Mouse (Mus musculus) limb, embryonic 14.5 days (tissue): ENCODE results near the gene Hal. TPM values are rescaled to one million over a fixed set of nuclear protein-coding genes. Genes with fewer than 3 reads are reported as not detected.

ENCODE experiments used
- ATAC-seq: fragments of 200-750 bp; cut with Nextera tagmentation; 2 replicates; pipeline ENCODE4 v1.8.0; 2017; ENCODE audit warnings: low read depth, moderate number of reproducible peaks, moderate TSS enrichment; ENCODE audit not compliant: low FRiP score
- DNase-seq: peaks from one replicate; pipeline ENCODE4 v3.0.0-alpha.2; 2015; ENCODE audit warnings: low spot score
- H3K27ac ChIP-seq: fragments of 300-500 bp; sonication (generic); replicated peaks from 2 replicates; pipeline ENCODE4 v1.5.1; 2014; ENCODE audit warnings: low read depth, mild to moderate bottlenecking, low read length, moderate library complexity, mixed read lengths
- H3K27me3 ChIP-seq: fragments of 300-500 bp; sonication (generic); 2 replicates; pipeline ENCODE4 v1.6.1; 2014; ENCODE audit warnings: low read length, mixed read lengths; ENCODE audit not compliant: control insufficient read depth, insufficient read depth
- H3K36me3 ChIP-seq: fragments of 300-500 bp; sonication (generic); 2 replicates; pipeline ENCODE4 v1.6.1; 2014; ENCODE audit warnings: mild to moderate bottlenecking, low read length, moderate library complexity, mixed read lengths; ENCODE audit not compliant: control insufficient read depth, insufficient read depth
- H3K4me1 ChIP-seq: fragments of 300-500 bp; sonication (generic); 2 replicates; pipeline ENCODE4 v1.6.1; 2014; ENCODE audit warnings: antibody characterized with exemption, low read length, mixed read lengths; ENCODE audit not compliant: control insufficient read depth, insufficient read depth
- H3K4me2 ChIP-seq: fragments of 300-500 bp; sonication (generic); replicated peaks from 2 replicates; pipeline ENCODE4 v1.6.1; 2014; ENCODE audit warnings: low read depth, mild to moderate bottlenecking, low read length, moderate library complexity; ENCODE audit not compliant: severe bottlenecking
- H3K4me3 ChIP-seq: fragments of 300-500 bp; sonication (generic); replicated peaks from 2 replicates; pipeline ENCODE4 v1.5.1; 2014; ENCODE audit warnings: low read length
- H3K9ac ChIP-seq: fragments of 300-500 bp; sonication (generic); 2 replicates; pipeline ENCODE4 v1.6.1; 2014; ENCODE audit warnings: mild to moderate bottlenecking, low read depth, low read length, moderate library complexity; ENCODE audit not compliant: severe bottlenecking
- H3K9me3 ChIP-seq: fragments of 300-500 bp; sonication (generic); 2 replicates; pipeline ENCODE4 v1.6.1; 2016; ENCODE audit warnings: low read length; ENCODE audit not compliant: control insufficient read depth
- POLR2A ChIP-seq: fragments of 200-500 bp; IDR thresholded peaks from 2 replicates; pipeline ENCODE4 v1.8.0; 2012; ENCODE audit warnings: inconsistent platforms, mild to moderate bottlenecking, moderate library complexity, borderline replicate concordance; ENCODE audit not compliant: insufficient read depth, insufficient read length; ENCODE audit errors: extremely low read depth
- WGBS: fragments of 180-500 bp; shearing (Covaris S2); extraction: QIAGEN DNeasy Blood & Tissue Kit; methylation state at CpG from one replicate; pipeline ENCODE4 v1.1.7; 2014; 5-methylcytosine and 5-hydroxymethylcytosine counted together
- polyA plus RNA-seq, 2 experiments: library from polyadenylated mRNA; depleted of rRNA in 1 of 2; stranded (reverse) in 1 of 2; unstranded in 1 of 2; fragments of >200 nt; fragmentation: Nextera tagmentation in 1 of 2; extraction: Ambion mirVana in 1 of 2; gene quantifications; 2 replicates each; pipeline versions ENCODE4 v1.2.1 to v1.2.3; 2012 to 2014

The Hal gene
- polyA plus RNA-seq, 2 experiments: 0.09 to 0.15 TPM

DNA sequence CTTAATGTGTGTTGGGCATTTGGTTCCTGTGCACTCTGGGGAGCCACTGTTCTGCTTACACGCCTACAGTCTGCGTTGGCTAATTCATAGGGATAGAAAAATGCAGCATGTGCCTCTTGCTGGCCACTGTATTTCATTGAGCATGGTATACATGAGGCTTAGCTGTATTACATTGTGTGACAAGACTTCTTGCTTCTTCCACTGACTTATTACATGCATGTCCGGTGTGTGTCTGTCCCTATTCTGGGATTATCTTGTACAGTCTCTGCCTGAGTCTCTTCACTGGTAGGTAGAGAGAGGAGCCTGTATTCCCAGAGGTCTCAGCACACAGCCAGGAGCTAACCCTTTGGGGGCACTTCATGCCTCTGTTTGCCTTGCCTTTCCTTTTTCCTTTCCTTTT, 20.8 kb upstream of the Hal start:
- no peak for TF ChIP-seq POLR2A
- DNase-seq (no peak), ATAC-seq (no peak)
- Histone ChIP-seq H3K4me2 (no peak overlapping the region), H3K9me3 (no peaks in the 10 kb centered on the region), H3K4me1 (no peaks in the 10 kb centered on the region), H3K36me3 (peaks cover 84% of the 10 kb centered on the region), H3K27me3 (no peaks in the 10 kb centered on the region), H3K4me3 (no peak overlapping the region), H3K27ac (no peak overlapping the region), H3K9ac (no peak overlapping the region)
- WGBS: 94% methylated on average over 3 of the region's 3 CpGs

DNA sequence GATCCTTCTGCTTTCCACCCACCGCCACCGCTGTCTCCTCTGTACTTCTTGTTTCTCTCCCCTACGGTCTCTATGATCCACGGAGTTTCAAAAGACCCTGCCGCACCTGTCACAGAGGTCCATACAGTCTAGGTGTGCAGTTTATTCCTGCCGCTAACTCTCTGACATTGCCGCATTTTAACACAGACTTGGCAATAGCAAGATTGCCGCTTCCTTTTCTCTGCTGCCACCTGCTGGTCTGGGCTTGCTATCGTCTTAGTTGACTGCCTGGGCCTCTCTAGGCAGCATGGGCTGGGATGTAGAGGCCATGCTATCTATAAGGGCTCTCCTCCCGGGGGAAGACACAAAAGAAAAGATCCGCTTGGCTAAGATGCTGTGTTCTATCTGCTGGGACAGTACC, 17.2 kb upstream of the Hal start:
- WGBS: 49% methylated on average over 11 of the region's 11 CpGs
- no peak overlapping the region for H3K27ac ChIP-seq
- H3K36me3 ChIP-seq: peaks cover 84% of the 10 kb centered on the region
- TF ChIP-seq POLR2A: no peak
- no peaks in the 10 kb centered on the region for H3K9me3 ChIP-seq
- H3K4me2 ChIP-seq: no peak overlapping the region
- no peak overlapping the region for H3K9ac ChIP-seq
- H3K4me3 ChIP-seq: no peak overlapping the region
- peak; percentile 85 for DNase-seq
- no peaks in the 10 kb centered on the region for H3K27me3 ChIP-seq
- no peak for ATAC-seq
- no peaks in the 10 kb centered on the region for H3K4me1 ChIP-seq

DNA sequence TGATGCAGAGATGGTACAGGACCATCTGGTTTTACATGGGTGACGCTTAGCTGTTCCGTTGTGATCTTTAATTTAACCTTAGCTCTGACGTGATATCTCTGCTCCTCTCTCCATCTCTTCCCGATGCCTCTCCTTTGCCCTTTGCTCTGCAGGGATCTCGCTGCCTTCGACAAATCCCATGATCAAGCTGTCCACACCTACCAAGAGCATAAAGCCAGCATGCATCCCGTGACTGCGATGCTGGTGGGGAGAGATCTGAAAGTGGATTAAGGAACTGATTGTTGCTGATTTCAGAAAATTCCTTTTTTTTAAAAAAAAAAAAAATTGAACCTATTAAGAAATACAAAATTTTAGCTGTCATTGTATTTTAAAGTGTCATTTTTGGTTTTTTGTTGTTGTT, 4.1 kb upstream of the Hal start:
- no peaks in the 10 kb centered on the region for H3K4me1 ChIP-seq
- H3K4me3 ChIP-seq: no peak overlapping the region
- H3K27me3 ChIP-seq: no peaks in the 10 kb centered on the region
- WGBS: 90% methylated on average over 8 of the region's 8 CpGs
- no peak overlapping the region for H3K4me2 ChIP-seq
- no peak for ATAC-seq
- no peak for TF ChIP-seq POLR2A
- H3K36me3 ChIP-seq: peaks cover 57% of the 10 kb centered on the region
- H3K9ac ChIP-seq: no peak overlapping the region
- no peak overlapping the region for H3K27ac ChIP-seq
- H3K9me3 ChIP-seq: no peaks in the 10 kb centered on the region
- no peak for DNase-seq

DNA sequence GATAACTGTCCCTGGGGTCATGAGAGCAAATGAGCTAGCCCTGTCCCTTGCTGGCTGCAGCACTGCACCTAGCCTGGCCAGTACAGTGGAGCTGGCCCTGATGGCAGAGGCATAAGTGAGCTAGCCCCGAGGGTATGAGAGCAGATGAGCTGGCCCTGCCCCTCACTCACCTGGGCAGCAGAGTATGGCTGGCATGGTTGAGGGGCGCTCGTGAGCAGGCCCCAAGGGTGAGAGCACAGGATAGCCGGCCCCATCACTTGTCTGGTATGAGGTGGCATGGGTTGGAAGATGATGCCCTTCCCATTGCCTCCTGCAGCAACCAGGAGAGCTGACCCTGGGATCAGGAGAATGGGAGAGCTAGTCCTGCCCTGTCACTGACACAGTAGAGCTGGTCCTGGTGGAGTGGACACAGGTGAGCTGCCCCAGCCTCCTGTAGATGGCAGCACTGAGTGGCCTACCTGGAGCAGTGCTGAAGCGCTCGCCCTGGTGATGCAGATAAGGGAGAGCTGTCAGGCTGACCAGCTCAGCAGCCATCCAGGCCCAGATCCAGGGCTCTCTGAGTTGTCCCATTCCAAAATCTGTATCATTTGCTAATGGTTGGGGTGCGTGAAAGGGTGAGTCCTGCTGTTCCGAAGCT, 3.4 kb upstream of the Hal start:
- Histone ChIP-seq H3K4me3 (no peak overlapping the region), H3K9me3 (no peaks in the 10 kb centered on the region), H3K27ac (no peak overlapping the region), H3K4me2 (no peak overlapping the region), H3K4me1 (no peaks in the 10 kb centered on the region), H3K27me3 (no peaks in the 10 kb centered on the region), H3K9ac (no peak overlapping the region), H3K36me3 (peaks cover 50% of the 10 kb centered on the region)
- ATAC-seq (0 out of 2 replicates have a peak, but pooled peaks have one; percentile 47), DNase-seq (no peak)
- WGBS: 83% methylated on average over 8 of the region's 8 CpGs
- TF ChIP-seq POLR2A: no peak

DNA sequence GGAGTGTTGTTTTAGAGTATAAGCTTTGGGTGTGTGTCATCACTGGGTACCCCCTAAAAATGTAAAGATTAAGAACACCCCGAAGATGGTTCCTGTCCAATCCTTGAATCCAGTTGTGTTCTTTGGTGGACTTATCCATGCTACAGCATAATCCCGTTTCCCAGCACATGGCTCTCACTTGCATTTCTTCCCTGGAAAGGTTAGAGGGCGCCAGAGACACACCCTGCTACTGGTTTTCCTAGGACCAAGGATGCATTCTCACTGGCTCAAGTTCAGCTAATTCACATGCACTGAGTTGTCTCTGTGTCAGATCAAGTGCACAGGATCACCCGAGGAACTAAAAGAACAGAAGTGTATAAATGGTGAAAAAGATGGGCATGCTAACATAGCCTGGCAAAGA, 1.9 kb upstream of the Hal start:
- no peak for TF ChIP-seq POLR2A

More for the DNA sequence above, 1.9 kb upstream of the Hal start:
- no peaks in the 10 kb centered on the region for H3K4me1 ChIP-seq
- WGBS: 28% methylated on average over 4 of the region's 4 CpGs
- H3K9ac ChIP-seq: no peak overlapping the region
- no peaks in the 10 kb centered on the region for H3K27me3 ChIP-seq
- no peak overlapping the region for H3K4me2 ChIP-seq
- ATAC-seq: peak; percentile 60; the same call in 1 of the 2 replicates
- DNase-seq: peak; percentile 47
- H3K9me3 ChIP-seq: no peaks in the 10 kb centered on the region
- H3K36me3 ChIP-seq: peaks cover 36% of the 10 kb centered on the region
- no peak overlapping the region for H3K4me3 ChIP-seq
- no peak overlapping the region for H3K27ac ChIP-seq
